Mouse (Mus musculus) adrenal gland, postnatal 10 days (tissue): Measurements from ENCODE around the gene Agbl4. TPM values are rescaled to one million over a fixed set of nuclear protein-coding genes. Genes with fewer than 3 reads are reported as not detected.

Experiments
- DNase-seq: peaks from one replicate; pipeline ENCODE4 v3.0.0; 2021; ENCODE audit warnings: mixed read lengths
- total RNA-seq, 2 experiments: library from RNA; stranded (reverse); gene quantifications; 2 replicates each; pipeline ENCODE4 v1.2.3; 2021

Agbl4 gene
- total RNA-seq, 2 experiments from 2014 or later = 0.33 to 0.75 TPM

GRCm38 (mm10) chr4:111280936-111281335, 883.5 kb downstream of the Agbl4 start:
- DNase-seq = no peak

- no peak for DNase-seq
Measured at GRCm38 (mm10) chr4:111281836-111282235, 884.4 kb downstream of the Agbl4 start.

GRCm38 (mm10) chr4:111284625-111285024, 887.2 kb downstream of the Agbl4 start:
- no peak for DNase-seq

GRCm38 (mm10) chr4:111294528-111295241, 897.2 kb downstream of the Agbl4 start:
- DNase-seq = no peak

- no peak for DNase-seq
Measured at GRCm38 (mm10) chr4:111306518-111306917, 909.1 kb downstream of the Agbl4 start.

GRCm38 (mm10) chr4:111307166-111307565, 909.7 kb downstream of the Agbl4 start:
- DNase-seq = no peak

GRCm38 (mm10) chr4:111307633-111308032, 910.2 kb downstream of the Agbl4 start:
- no peak for DNase-seq

GRCm38 (mm10) chr4:111308572-111309288, 911.3 kb downstream of the Agbl4 start:
- DNase-seq = no peak

GRCm38 (mm10) chr4:111327094-111327493, 929.6 kb downstream of the Agbl4 start:
- no peak for DNase-seq

- peak; percentile 49 for DNase-seq
Measured at GRCm38 (mm10) chr4:111327760-111328373, 930.4 kb downstream of the Agbl4 start.

- DNase-seq = no peak
Measured at GRCm38 (mm10) chr4:111329501-111329900, 932.0 kb downstream of the Agbl4 start.

- DNase-seq = no peak
Measured at GRCm38 (mm10) chr4:111332864-111333263, 935.4 kb downstream of the Agbl4 start.

- DNase-seq = no peak
Measured at GRCm38 (mm10) chr4:111349965-111350364, 952.5 kb downstream of the Agbl4 start.

- DNase-seq = no peak
Measured at GRCm38 (mm10) chr4:111350615-111351525, 953.4 kb downstream of the Agbl4 start.

GRCm38 (mm10) chr4:111356584-111357115, 959.2 kb downstream of the Agbl4 start:
- DNase-seq = no peak

- no peak for DNase-seq
Measured at GRCm38 (mm10) chr4:111357176-111357575, 959.7 kb downstream of the Agbl4 start.

- DNase-seq = no peak
Measured at GRCm38 (mm10) chr4:111364199-111364598, 966.7 kb downstream of the Agbl4 start.

GRCm38 (mm10) chr4:111367771-111368170, 970.3 kb downstream of the Agbl4 start:
- DNase-seq = no peak

GRCm38 (mm10) chr4:111377159-111377558, 979.7 kb downstream of the Agbl4 start:
- DNase-seq = no peak

GRCm38 (mm10) chr4:111378071-111378470, 980.6 kb downstream of the Agbl4 start:
- DNase-seq = no peak

GRCm38 (mm10) chr4:111383101-111383500, 985.6 kb downstream of the Agbl4 start:
- no peak for DNase-seq

- no peak for DNase-seq
Measured at GRCm38 (mm10) chr4:111390736-111391135, 993.3 kb downstream of the Agbl4 start.
